8 mouse cellular contexts compared by ENCODE assay signal in genomic region chr19:43524187-43525103, GRCm38 (mm10). TPM values are rescaled to one million over a fixed set of nuclear protein-coding genes. Genes with fewer than 3 reads are reported as not detected.
DNase-seq lines count a peak whose midpoint lies in the region; ATAC-seq and TF ChIP-seq lines count a peak whose summit lies in the region.

Got1 (minus strand) TSS chr19:43524605.

- peak within 1 kb of the TSS; percentile 82 for H3K4me3 ChIP-seq in bone marrow, adult 2 months (replicated peaks; ENCODE audit: control insufficient read depth, low read depth, low read length)
- peak within 1 kb of the TSS; percentile 76 for H3K4me3 ChIP-seq in embryonic facial prominence, embryonic 15.5 days (replicated peaks)
- H3K4me3 ChIP-seq in limb, embryonic 14.5 days (replicated peaks; ENCODE audit: low read length), result peak within 1 kb of the TSS; percentile 74
- H3K4me3 ChIP-seq in midbrain, postnatal 0 days (ENCODE audit: low read depth, low read length), result peak within 1 kb of the TSS; percentile 72

- H3K9ac ChIP-seq in embryonic facial prominence, embryonic 15.5 days, result peak within 1 kb of the TSS; percentile 49
- H3K9ac ChIP-seq in limb, embryonic 14.5 days (ENCODE audit: low read depth, low read length, severe bottlenecking), result peak within 1 kb of the TSS; percentile 74
- peak within 1 kb of the TSS; percentile 79 for H3K9ac ChIP-seq in midbrain, postnatal 0 days (replicated peaks; ENCODE audit: low read length, poor library complexity, severe bottlenecking)

- peak within 1 kb of the TSS; percentile 53 for H3K27ac ChIP-seq in bone marrow, adult 2 months (ENCODE audit: control insufficient read depth, insufficient read depth, low read depth, low read length, poor library complexity)
- peak within 1 kb of the TSS; percentile 75 for H3K27ac ChIP-seq in embryonic facial prominence, embryonic 15.5 days (replicated peaks)
- H3K27ac ChIP-seq in limb, embryonic 14.5 days (replicated peaks; ENCODE audit: low read depth, low read length), result no peak within 1 kb of the TSS
- H3K27ac ChIP-seq in midbrain, postnatal 0 days (ENCODE audit: low read depth, low read length), result peak within 1 kb of the TSS; percentile 86

- TF ChIP-seq CTCF in bone marrow, adult 2 months (IDR thresholded peaks at IDR 0.05; ENCODE audit: control insufficient read depth, insufficient read depth, low read length), result no peak
- no peak for TF ChIP-seq CTCF in midbrain, postnatal 0 days (IDR thresholded peaks at IDR 0.05)

- peak; percentile 99 for ATAC-seq in embryonic facial prominence, embryonic 15.5 days (ENCODE audit: insufficient number of reproducible peaks, low FRiP score, low TSS enrichment, low read depth)
- ATAC-seq in limb, embryonic 14.5 days (ENCODE audit: low FRiP score, low read depth), result peak; percentile 100
- peak; percentile 99 for ATAC-seq in midbrain, postnatal 0 days (ENCODE audit: low FRiP score)

- peak; percentile 99 for DNase-seq in 3T3-L1 (ENCODE audit: low read depth, low spot score)
- peak; percentile 97 for DNase-seq in heart, adult 8-10 months (ENCODE audit: low spot score)
- peak; percentile 98 for DNase-seq in kidney, adult 9 months
- DNase-seq in limb, embryonic 14.5 days (ENCODE audit: low spot score), result peak; percentile 99
- peak; percentile 99 for DNase-seq in midbrain, postnatal 0 days (ENCODE audit: low spot score)
- DNase-seq in spleen, postnatal 14 days (ENCODE audit: low spot score in 2 of 2), result peak; percentile 78 to 84

- WGBS in bone marrow, adult 2 months, result under 1% methylated on average over 58 of the region's 58 CpGs
- under 1% methylated on average over 58 of the region's 58 CpGs for WGBS in embryonic facial prominence, embryonic 15.5 days
- WGBS in limb, embryonic 14.5 days, result under 1% methylated on average over 58 of the region's 58 CpGs
- under 1% methylated on average over 58 of the region's 58 CpGs for WGBS in midbrain, postnatal 0 days

- 0 out of 2 replicates have a peak, but pooled peaks cover 5% of the 10 kb centered on the region for H3K27me3 ChIP-seq in embryonic facial prominence, embryonic 15.5 days
- no peaks in the 10 kb centered on the region for H3K27me3 ChIP-seq in limb, embryonic 14.5 days (ENCODE audit: control insufficient read depth, insufficient read depth, low read length)
- no peaks in the 10 kb centered on the region for H3K27me3 ChIP-seq in midbrain, postnatal 0 days (ENCODE audit: insufficient read depth, low read length)

- H3K4me2 ChIP-seq in embryonic facial prominence, embryonic 15.5 days (replicated peaks), result peak within 1 kb of the TSS; percentile 89
- peak within 1 kb of the TSS; percentile 93 for H3K4me2 ChIP-seq in limb, embryonic 14.5 days (replicated peaks; ENCODE audit: low read depth, low read length, severe bottlenecking)
- H3K4me2 ChIP-seq in midbrain, postnatal 0 days (ENCODE audit: low read depth, low read length, poor library complexity, severe bottlenecking), result peak within 1 kb of the TSS; percentile 80

- H3K4me1 ChIP-seq in bone marrow, adult 2 months (ENCODE audit: control insufficient read depth, insufficient read depth, low read length), result peaks cover 1% of the 10 kb centered on the region
- H3K4me1 ChIP-seq in embryonic facial prominence, embryonic 15.5 days, result peaks cover 18% of the 10 kb centered on the region
- H3K4me1 ChIP-seq in limb, embryonic 14.5 days (ENCODE audit: control insufficient read depth, insufficient read depth, low read length), result peaks cover 15% of the 10 kb centered on the region
- no peaks in the 10 kb centered on the region for H3K4me1 ChIP-seq in midbrain, postnatal 0 days (ENCODE audit: insufficient read depth, low read length)

- peak; percentile 48; the same call in 1 of the 2 replicates for TF ChIP-seq POLR2A in bone marrow, adult 2 months (IDR thresholded peaks at IDR 0.05; ENCODE audit: borderline replicate concordance, control insufficient read depth, low read depth, low read length)
- peak; percentile 38; the same call in 1 of the 2 replicates for TF ChIP-seq POLR2A in limb, embryonic 14.5 days (IDR thresholded peaks at IDR 0.05; ENCODE audit: borderline replicate concordance, extremely low read depth, insufficient read depth, insufficient read length)

- no peaks in the 10 kb centered on the region for H3K9me3 ChIP-seq in embryonic facial prominence, embryonic 15.5 days (replicated peaks)
- no peaks in the 10 kb centered on the region for H3K9me3 ChIP-seq in limb, embryonic 14.5 days (ENCODE audit: control insufficient read depth, low read length)
- H3K9me3 ChIP-seq in midbrain, postnatal 0 days (ENCODE audit: low read length), result no peaks in the 10 kb centered on the region

- H3K36me3 ChIP-seq in embryonic facial prominence, embryonic 15.5 days, result no peaks in the 10 kb centered on the region
- H3K36me3 ChIP-seq in limb, embryonic 14.5 days (ENCODE audit: control insufficient read depth, insufficient read depth, low read length), result no peaks in the 10 kb centered on the region
- no peaks in the 10 kb centered on the region for H3K36me3 ChIP-seq in midbrain, postnatal 0 days (ENCODE audit: insufficient read depth, low read length)

RNA-seq across cellular contexts. Expression of gene Got1, which starts in this region (rescaled TPM):
- 10.0 and 20.5 TPM in 2 replicates for polyA plus RNA-seq in bone marrow, adult 2 months (2011; ENCODE audit: insufficient read depth, insufficient read length, low replicate concordance, missing spikeins)
- polyA plus RNA-seq in embryonic facial prominence, embryonic 15.5 days (2015; fragmentation: Nextera tagmentation; extraction: Ambion mirVana), result 31.2 and 31.9 TPM in 2 replicates
- total RNA-seq in heart, adult 8-10 months (2022), result 1,000 to 10,000 TPM in 3 of 4 experiments, 100 to 1,000 TPM in 1; 973 to 1,404 (median 1,052) TPM
- polyA plus RNA-seq in limb, embryonic 14.5 days (2012; rRNA removed), result 21.9 and 24.5 TPM in 2 replicates
- polyA plus RNA-seq in limb, embryonic 14.5 days (2014; fragmentation: Nextera tagmentation; extraction: Ambion mirVana), result 20.3 and 21.1 TPM in 2 replicates
- total RNA-seq in midbrain, postnatal 0 days (2014; rRNA removed), result 89.8 and 103 TPM in 2 replicates
- 121 and 129 TPM in 2 replicates for polyA plus RNA-seq in midbrain, postnatal 0 days (2015; fragmentation: Nextera tagmentation; extraction: Ambion mirVana)
